Mouse (Mus musculus): ENCODE data around the gene Slc26a6. TPM values are rescaled to one million over a fixed set of nuclear protein-coding genes. Genes with fewer than 3 reads are reported as not detected.
A peak's percentile ranks its signal among the peaks of the same experiment; 100 is the strongest.

Slc26a6 gene
- 12.6 and 17.0 TPM in 2 replicates for polyA plus RNA-seq (2012; rRNA removed)

DNA sequence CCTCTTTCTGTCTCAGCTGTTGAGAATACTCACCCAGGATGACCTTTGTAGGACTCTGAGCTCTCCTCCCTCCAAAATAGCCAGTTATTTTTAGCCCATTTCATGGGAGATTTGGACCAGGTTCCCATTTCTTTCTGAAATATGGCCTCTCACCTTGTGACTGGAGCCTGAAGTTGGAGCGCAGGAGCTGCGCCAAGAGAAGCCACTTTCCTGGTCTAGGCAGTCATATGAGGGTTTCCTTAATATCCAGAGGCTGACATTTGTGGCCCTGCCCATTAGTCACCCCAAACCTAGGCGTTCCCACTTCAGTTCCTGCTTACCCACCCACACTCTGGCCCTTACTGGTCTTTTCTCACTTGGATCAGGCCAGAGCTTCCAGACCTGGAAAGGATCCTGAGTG lies at the start of gene Slc26a6:
Gene Slc26a6 (plus strand): TSS at position 308 of the 400 bp plus-strand sequence.
- Histone ChIP-seq H3K4me3 (replicated peaks; ENCODE audit: extremely low read depth, low read depth, low read length) (peak within 1 kb of the TSS; percentile 84), H3K4me1 (ENCODE audit: control insufficient read depth, insufficient read depth, low read length) (peaks cover 3% of the 10 kb centered on the region; the same call in 1 of the 2 replicates)
- TF ChIP-seq CTCF (IDR thresholded peaks at IDR 0.05; ENCODE audit: insufficient read depth, low read length) (no peak), POLR2A (IDR thresholded peaks at IDR 0.05; ENCODE audit: borderline replicate concordance, extremely low read depth, low read depth, low read length) (no peak)
- DNase-seq = no peak
- WGBS = 72% methylated on average over 3 of the region's 3 CpGs

DNA sequence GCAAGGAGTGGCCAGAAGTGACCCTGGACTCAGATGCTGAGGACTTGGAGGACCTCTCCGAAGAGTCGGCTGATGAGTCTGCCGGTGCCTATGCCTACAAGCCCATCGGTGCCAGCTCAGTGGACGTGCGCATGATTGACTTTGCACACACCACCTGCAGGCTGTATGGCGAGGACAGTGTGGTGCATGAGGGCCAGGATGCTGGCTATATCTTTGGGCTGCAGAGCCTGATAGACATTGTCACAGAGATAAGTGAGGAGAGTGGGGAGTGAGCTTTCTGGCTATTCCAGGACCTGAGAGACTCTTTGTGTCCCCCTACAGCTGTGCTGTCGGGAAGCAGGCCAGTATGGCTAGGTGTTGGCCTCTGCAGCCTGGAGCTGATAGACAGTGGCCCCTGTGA lies 47.3 kb upstream of the Slc26a6 start:
- Histone ChIP-seq H3K4me3 (replicated peaks; ENCODE audit: extremely low read depth, low read depth, low read length) (no peak overlapping the region), H3K4me1 (ENCODE audit: control insufficient read depth, insufficient read depth, low read length) (peaks cover 9% of the 10 kb centered on the region)
- DNase-seq = no peak
- 87% methylated on average over 8 of the region's 8 CpGs for WGBS
- TF ChIP-seq POLR2A (IDR thresholded peaks at IDR 0.05; ENCODE audit: borderline replicate concordance, extremely low read depth, low read depth, low read length) = no peak

DNA sequence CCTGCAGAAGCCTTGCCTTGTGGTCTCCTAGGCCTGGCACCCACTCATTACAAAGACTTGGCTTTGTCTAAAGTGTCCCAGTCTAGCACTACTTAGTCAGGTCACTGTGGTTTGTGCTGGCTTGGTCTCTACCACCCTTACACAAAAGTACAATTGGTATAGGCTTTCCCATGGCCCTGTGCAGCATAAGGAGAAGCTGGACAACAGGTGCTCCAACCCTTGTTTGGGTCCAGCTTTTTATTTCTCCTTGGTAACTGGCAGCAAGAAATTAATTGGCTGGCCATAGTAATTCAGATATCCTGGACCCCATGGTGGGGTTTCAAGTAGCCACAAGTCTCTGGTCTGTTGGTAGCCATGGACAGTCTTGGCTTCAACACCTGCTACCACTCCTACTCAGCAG lies 46.7 kb upstream of the Slc26a6 start:
- TF ChIP-seq POLR2A (IDR thresholded peaks at IDR 0.05; ENCODE audit: borderline replicate concordance, extremely low read depth, low read depth, low read length) (no peak), CTCF (IDR thresholded peaks at IDR 0.05; ENCODE audit: insufficient read depth, low read length) (no peak)
- no peak for DNase-seq
- Histone ChIP-seq H3K4me1 (ENCODE audit: control insufficient read depth, insufficient read depth, low read length) (peaks cover 9% of the 10 kb centered on the region), H3K4me3 (replicated peaks; ENCODE audit: extremely low read depth, low read depth, low read length) (no peak overlapping the region)

DNA sequence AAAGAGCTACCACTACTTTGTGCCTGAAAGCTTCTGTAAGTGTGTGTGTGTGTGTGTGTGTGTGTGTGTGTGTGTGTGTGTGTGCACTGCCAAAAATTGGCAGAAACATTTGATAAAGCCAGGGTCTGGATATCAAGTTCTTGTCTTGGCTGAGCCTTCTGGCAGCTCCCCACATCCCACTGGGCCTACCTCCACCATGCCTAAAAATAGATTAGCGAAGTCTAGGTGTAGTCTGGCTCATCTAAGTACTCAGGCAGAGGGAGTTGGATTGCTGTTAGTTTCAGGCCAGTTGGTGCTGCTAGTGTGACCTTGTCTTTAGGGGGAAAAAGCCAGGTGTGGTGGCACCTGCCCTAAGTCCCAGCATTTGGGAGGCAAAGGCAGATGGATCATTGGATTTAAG lies 46.3 kb upstream of the Slc26a6 start:
- Histone ChIP-seq H3K4me3 (replicated peaks; ENCODE audit: extremely low read depth, low read depth, low read length) (no peak overlapping the region), H3K4me1 (ENCODE audit: control insufficient read depth, insufficient read depth, low read length) (peaks cover 9% of the 10 kb centered on the region)
- WGBS = 73% methylated on average over 1 of the region's 1 CpGs
- TF ChIP-seq CTCF (IDR thresholded peaks at IDR 0.05; ENCODE audit: insufficient read depth, low read length) (no peak), POLR2A (IDR thresholded peaks at IDR 0.05; ENCODE audit: borderline replicate concordance, extremely low read depth, low read depth, low read length) (no peak)
- no peak for DNase-seq

DNA sequence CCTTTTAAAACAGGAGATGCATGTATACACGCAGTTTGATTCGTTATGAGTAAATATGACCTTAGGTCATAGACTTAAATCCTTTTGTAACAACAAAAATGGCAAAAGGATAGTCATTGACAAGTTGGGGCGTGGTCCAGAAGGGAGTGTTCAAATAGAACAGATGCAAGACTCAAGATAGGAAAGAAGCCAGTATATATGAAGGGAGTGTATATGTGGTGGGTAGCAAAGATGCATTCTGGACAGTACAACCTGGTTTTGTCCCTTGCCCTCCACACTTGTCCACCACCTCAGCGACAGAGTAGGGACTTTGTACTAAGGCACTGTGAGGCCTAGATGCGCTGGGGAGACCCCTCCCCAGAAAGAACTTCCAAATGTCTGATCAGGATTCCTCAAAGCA lies 45.4 kb upstream of the Slc26a6 start:
- Histone ChIP-seq H3K4me1 (ENCODE audit: control insufficient read depth, insufficient read depth, low read length) (peaks cover 9% of the 10 kb centered on the region), H3K4me3 (replicated peaks; ENCODE audit: extremely low read depth, low read depth, low read length) (no peak overlapping the region)
- DNase-seq = no peak
- TF ChIP-seq POLR2A (IDR thresholded peaks at IDR 0.05; ENCODE audit: borderline replicate concordance, extremely low read depth, low read depth, low read length) = no peak
- 0 out of 2 replicates have a peak, but pooled peaks have one; percentile 2 for TF ChIP-seq CTCF (IDR thresholded peaks at IDR 0.05; ENCODE audit: insufficient read depth, low read length)
- 54% methylated on average over 5 of the region's 5 CpGs for WGBS

DNA sequence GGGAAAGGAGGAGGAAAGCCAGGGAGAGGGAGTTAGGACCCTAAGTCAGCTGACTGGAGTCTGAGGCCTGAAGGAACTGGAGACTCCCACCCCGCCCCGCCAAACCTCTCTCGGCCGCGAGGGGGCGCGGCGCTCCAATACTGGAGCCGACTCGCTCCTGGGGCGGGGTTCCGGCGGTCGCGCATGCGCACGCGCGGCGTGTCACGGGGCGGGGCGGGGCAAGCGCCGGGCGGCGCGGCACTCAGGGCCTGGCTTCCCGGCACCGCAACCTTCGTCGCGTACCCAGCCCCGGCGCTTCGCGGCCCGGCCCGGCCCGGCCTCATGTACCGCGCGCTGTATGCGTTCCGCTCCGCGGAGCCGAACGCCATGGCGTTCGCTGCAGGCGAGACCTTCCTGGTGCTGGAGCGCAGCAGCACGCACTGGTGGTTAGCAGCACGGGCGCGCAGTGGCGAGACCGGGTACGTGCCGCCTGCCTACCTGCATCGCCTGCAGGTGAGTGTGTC lies 44.9 kb upstream of the Slc26a6 start, which contains the start of gene Nckipsd:
Gene Nckipsd (plus strand): TSS at position 206 of the 503 bp plus-strand sequence.
- DNase-seq = peak; percentile 93
- peak within 1 kb of the TSS; percentile 95 for H3K4me3 ChIP-seq (replicated peaks; ENCODE audit: extremely low read depth, low read depth, low read length)
- H3K4me1 ChIP-seq (ENCODE audit: control insufficient read depth, insufficient read depth, low read length) = peaks cover 9% of the 10 kb centered on the region
- peak; percentile 29; the same call in 1 of the 2 replicates for TF ChIP-seq CTCF (IDR thresholded peaks at IDR 0.05; ENCODE audit: insufficient read depth, low read length)
- no peak for TF ChIP-seq POLR2A (IDR thresholded peaks at IDR 0.05; ENCODE audit: borderline replicate concordance, extremely low read depth, low read depth, low read length)
- under 1% methylated on average over 62 of the region's 62 CpGs for WGBS

DNA sequence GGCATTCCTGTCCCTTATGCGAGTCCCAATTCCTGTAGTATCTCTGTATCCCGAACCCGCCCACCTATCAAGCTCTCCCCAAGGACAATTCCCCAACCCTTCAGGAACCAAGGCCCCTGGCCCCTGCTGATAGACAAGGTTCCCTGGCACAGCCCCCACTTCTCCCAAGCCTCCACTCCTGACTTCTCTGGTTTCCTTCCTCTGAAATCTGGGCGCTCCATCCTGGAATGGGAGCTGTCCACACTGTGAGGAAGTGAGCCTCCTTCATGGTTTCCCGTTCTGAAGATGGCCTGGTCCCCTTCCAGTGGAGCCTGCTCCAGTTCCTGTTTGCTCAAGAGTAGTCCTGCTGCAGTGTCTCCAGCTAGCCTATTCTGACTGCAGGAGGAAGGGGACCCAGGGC lies 43.9 kb upstream of the Slc26a6 start:
- no peak for TF ChIP-seq CTCF (IDR thresholded peaks at IDR 0.05; ENCODE audit: insufficient read depth, low read length)
- no peak for TF ChIP-seq POLR2A (IDR thresholded peaks at IDR 0.05; ENCODE audit: borderline replicate concordance, extremely low read depth, low read depth, low read length)
- H3K4me1 ChIP-seq (ENCODE audit: control insufficient read depth, insufficient read depth, low read length) = peaks cover 9% of the 10 kb centered on the region
- no peak for DNase-seq
- WGBS = 30% methylated on average over 5 of the region's 5 CpGs
- H3K4me3 ChIP-seq (replicated peaks; ENCODE audit: extremely low read depth, low read depth, low read length) = peak overlapping the region; percentile 95

DNA sequence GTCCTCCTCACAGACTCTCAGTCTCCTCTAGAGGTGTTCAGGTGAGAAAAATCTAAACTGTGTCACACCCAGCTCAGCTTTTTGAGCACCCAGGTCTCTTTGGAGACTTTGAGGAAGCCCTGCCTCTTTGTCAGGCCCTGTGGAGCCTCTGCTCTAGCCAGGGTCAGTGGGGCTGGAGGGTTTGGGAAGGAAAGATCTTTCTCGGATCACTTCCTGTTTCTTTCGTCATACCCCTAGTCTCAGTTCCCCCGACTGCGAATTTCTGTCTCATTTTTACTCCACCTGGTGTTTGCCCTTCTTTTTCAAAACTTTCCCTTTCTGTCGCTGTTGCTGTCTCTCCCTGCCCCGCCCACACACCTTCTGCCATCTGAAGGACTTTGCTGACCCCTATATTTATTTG lies 43.4 kb upstream of the Slc26a6 start:
- DNase-seq = no peak
- no peak overlapping the region for H3K4me3 ChIP-seq (replicated peaks; ENCODE audit: extremely low read depth, low read depth, low read length)
- H3K4me1 ChIP-seq (ENCODE audit: control insufficient read depth, insufficient read depth, low read length) = peaks cover 9% of the 10 kb centered on the region
- no peak for TF ChIP-seq POLR2A (IDR thresholded peaks at IDR 0.05; ENCODE audit: borderline replicate concordance, extremely low read depth, low read depth, low read length)
- no peak for TF ChIP-seq CTCF (IDR thresholded peaks at IDR 0.05; ENCODE audit: insufficient read depth, low read length)
- WGBS = 45% methylated on average over 6 of the region's 6 CpGs

DNA sequence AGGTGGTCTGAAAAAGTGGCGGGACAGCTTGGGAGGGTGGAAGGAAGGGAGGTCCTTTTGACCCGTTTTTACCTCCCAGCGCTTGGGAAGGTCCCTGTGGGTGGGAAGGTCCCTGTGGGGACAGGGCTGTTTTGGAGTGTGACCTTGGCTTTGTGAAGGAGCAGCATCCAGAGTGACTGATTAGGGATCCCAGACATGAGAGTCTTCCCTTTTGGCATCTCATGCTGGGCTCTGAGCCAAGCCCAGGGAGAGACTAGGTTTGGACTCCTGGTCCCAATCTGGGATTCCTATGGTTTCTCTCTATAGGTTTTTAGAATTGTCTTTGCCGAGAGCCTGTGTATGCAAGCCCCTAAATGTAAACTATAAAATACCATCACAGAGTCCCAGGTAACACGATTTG lies 42.6 kb upstream of the Slc26a6 start:
- WGBS = 65% methylated on average over 5 of the region's 5 CpGs
- DNase-seq = no peak
- H3K4me1 ChIP-seq (ENCODE audit: control insufficient read depth, insufficient read depth, low read length) = peaks cover 9% of the 10 kb centered on the region
- TF ChIP-seq CTCF (IDR thresholded peaks at IDR 0.05; ENCODE audit: insufficient read depth, low read length) (no peak), POLR2A (IDR thresholded peaks at IDR 0.05; ENCODE audit: borderline replicate concordance, extremely low read depth, low read depth, low read length) (no peak)
- H3K4me3 ChIP-seq (replicated peaks; ENCODE audit: extremely low read depth, low read depth, low read length) = no peak overlapping the region

DNA sequence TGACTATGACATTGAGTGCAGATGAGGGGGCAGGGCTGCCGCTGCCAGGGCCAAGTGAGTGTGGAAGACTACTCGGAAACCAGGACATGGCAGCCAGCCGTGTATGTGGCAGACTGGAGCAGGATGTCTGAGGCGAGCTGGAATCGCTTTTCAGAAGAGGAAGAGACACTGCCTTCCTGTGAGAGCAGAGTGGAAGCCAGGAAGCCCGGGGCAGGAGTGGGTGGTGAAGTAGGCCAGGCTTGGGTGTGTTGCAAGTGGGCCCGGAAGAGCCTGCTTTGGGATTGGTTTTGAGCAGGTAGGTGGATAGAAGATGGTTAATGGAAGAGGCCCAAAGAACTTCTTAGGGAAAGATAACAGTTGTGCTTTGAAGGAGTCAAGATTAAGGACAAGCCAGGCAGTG lies 37.5 kb upstream of the Slc26a6 start:
- Histone ChIP-seq H3K4me3 (replicated peaks; ENCODE audit: extremely low read depth, low read depth, low read length) (no peak overlapping the region), H3K4me1 (ENCODE audit: control insufficient read depth, insufficient read depth, low read length) (no peaks in the 10 kb centered on the region)
- WGBS = 57% methylated on average over 7 of the region's 7 CpGs
- TF ChIP-seq CTCF (IDR thresholded peaks at IDR 0.05; ENCODE audit: insufficient read depth, low read length) = no peak
- TF ChIP-seq POLR2A (IDR thresholded peaks at IDR 0.05; ENCODE audit: borderline replicate concordance, extremely low read depth, low read depth, low read length) = no peak
- DNase-seq = no peak
